Mouse (Mus musculus): Measurements from ENCODE around the gene Arrdc1.
A peak's percentile ranks its signal among the peaks of the same experiment; 100 is the strongest.

Gene Arrdc1

GRCm38 (mm10) chr2:24926345-24926964 is 8.6 kb downstream of the Arrdc1 start:
- DNase-seq (ENCODE audit: extremely low read depth, insufficient read length, low spot score): no peak

GRCm38 (mm10) chr2:24925284-24925683 is 9.8 kb downstream of the Arrdc1 start:
- no peak for DNase-seq (ENCODE audit: extremely low read depth, insufficient read length, low spot score)

GRCm38 (mm10) chr2:24923561-24923960 is 11.5 kb downstream of the Arrdc1 start:
- DNase-seq (ENCODE audit: extremely low read depth, insufficient read length, low spot score): no peak

GRCm38 (mm10) chr2:24919839-24920175 is 15.2 kb downstream of the Arrdc1 start:
- no peak for DNase-seq (ENCODE audit: extremely low read depth, insufficient read length, low spot score)

- peak; percentile 84 for DNase-seq (ENCODE audit: extremely low read depth, insufficient read length, low spot score)
Observed at GRCm38 (mm10) chr2:24918930-24919838, 15.9 kb downstream of the Arrdc1 start, which contains the start of gene Ehmt1. TSS of gene Ehmt1 (minus strand) at chr2:24919614.

DNA sequence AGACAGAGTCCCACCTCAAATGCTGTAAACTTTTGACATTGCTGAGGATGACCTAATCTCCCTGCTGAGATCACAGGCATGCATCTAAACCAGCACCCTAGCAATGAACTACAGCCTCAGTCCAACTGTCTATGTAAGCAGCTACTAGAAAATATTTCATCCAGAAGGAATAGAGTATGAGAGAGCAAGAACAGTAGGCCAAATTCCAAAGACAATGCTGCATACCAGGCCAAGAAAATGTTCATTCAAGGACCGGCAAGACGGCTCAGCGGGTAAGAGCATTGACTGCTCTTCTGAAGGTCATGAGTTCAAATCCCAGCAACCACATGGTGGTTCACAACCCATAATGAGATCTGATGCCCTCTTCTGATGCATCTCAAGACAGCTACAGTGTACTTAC is 20.3 kb downstream of the Arrdc1 start:
- DNase-seq (ENCODE audit: extremely low read depth, insufficient read length, low spot score): no peak

DNA sequence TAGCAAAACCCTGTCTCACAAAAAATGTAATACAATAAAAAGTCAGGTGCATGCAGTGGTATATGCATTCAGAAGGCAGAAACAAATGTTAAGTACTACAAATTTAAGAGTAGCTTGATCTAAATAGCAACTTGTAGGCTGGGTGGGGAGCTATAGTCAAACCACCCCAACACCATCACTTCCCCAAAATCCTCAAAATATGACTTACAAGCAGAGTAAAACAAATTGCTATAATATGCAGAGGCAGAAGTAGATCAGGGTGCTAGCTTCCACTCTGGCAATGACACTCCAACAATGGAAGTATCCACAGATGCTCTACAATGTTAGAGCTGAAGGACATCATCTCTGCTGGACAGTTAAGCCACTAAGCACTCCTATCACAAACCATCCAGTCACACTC is 22.5 kb downstream of the Arrdc1 start:
- DNase-seq (ENCODE audit: extremely low read depth, insufficient read length, low spot score): no peak

GRCm38 (mm10) chr2:24912189-24912588 is 22.9 kb downstream of the Arrdc1 start:
- no peak for DNase-seq (ENCODE audit: extremely low read depth, insufficient read length, low spot score)

- no peak for DNase-seq (ENCODE audit: extremely low read depth, insufficient read length, low spot score)
Observed at GRCm38 (mm10) chr2:24910481-24910880, 24.6 kb downstream of the Arrdc1 start.

- no peak for DNase-seq (ENCODE audit: extremely low read depth, insufficient read length, low spot score)
Observed at GRCm38 (mm10) chr2:24905653-24906155, 29.3 kb downstream of the Arrdc1 start.

- DNase-seq (ENCODE audit: extremely low read depth, insufficient read length, low spot score): no peak
Observed at GRCm38 (mm10) chr2:24904823-24905652, 30.0 kb downstream of the Arrdc1 start.

GRCm38 (mm10) chr2:24902999-24903398 is 32.1 kb downstream of the Arrdc1 start:
- no peak for DNase-seq (ENCODE audit: extremely low read depth, insufficient read length, low spot score)

- no peak for DNase-seq (ENCODE audit: extremely low read depth, insufficient read length, low spot score)
Observed at GRCm38 (mm10) chr2:24901055-24901454, 34.0 kb downstream of the Arrdc1 start.

- DNase-seq (ENCODE audit: extremely low read depth, insufficient read length, low spot score): no peak
Observed at GRCm38 (mm10) chr2:24899292-24899691, 35.8 kb downstream of the Arrdc1 start.

- DNase-seq (ENCODE audit: extremely low read depth, insufficient read length, low spot score): no peak
Observed at GRCm38 (mm10) chr2:24896761-24897160, 38.3 kb downstream of the Arrdc1 start.

GRCm38 (mm10) chr2:24894211-24894610 is 40.8 kb downstream of the Arrdc1 start:
- DNase-seq (ENCODE audit: extremely low read depth, insufficient read length, low spot score): no peak

- DNase-seq (ENCODE audit: extremely low read depth, insufficient read length, low spot score): no peak
Observed at GRCm38 (mm10) chr2:24892318-24892717, 42.7 kb downstream of the Arrdc1 start.

GRCm38 (mm10) chr2:24890541-24891447 is 44.3 kb downstream of the Arrdc1 start:
- DNase-seq (ENCODE audit: extremely low read depth, insufficient read length, low spot score): no peak

DNA sequence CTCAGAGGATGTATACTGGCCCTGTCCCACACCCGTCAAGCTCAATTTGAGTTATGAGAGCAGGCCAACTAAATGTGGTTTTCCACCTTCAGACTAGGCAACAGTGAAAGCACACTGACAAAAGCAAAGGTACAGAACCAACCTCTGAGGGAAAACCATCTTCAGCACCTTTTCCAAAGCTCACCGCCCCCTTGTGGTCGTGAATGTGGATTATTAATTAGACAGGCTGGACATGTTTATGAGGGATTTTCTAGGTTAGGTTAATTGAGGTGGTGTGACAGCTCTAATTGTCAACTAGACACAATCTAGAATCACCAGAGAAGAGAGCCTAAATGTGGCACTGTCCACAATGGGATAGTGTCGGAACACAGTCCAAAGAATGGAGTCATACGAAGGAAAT is 46.2 kb downstream of the Arrdc1 start:
- no peak for DNase-seq (ENCODE audit: extremely low read depth, insufficient read length, low spot score)

DNA sequence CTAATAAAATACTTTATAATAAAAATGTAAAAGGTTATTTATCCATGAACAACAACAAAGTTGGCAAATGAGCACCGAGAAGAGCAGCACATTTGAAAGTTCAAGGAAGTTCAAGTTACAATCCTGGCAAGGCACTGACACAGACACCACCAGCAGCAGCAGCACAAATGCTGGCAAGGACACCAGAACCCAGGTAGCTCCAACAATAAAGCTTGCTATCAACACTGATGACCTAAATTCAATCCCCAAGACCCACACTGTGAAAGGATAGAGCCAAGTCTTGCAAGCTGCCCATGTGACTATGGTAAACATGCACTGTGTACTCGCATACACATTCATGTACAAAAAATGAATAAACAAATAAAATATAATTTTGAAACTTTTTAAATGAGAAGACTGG is 54.4 kb downstream of the Arrdc1 start:
- DNase-seq (ENCODE audit: extremely low read depth, insufficient read length, low spot score): no peak

Data from 3134 (cell line).